Comparison of ENCODE assay signal across 20 mouse cellular contexts in genomic region chr8:88292926-88293325, GRCm38 (mm10). TPM values are rescaled to one million over a fixed set of nuclear protein-coding genes. Genes with fewer than 3 reads are reported as not detected.
DNase-seq lines count a peak whose midpoint lies in the region; ATAC-seq and TF ChIP-seq lines count a peak whose summit lies in the region.
"Had no signal": no experiment of that assay in that cellular context is flagged by ENCODE, and none has a peak within 500 bp of the region (broad histone marks: within the 10 kb centered on the region; RNA-seq: fewer than 3 reads in every experiment).

No protein-coding gene starts in this region.

- TF ChIP-seq CTCF in MEL (IDR thresholded peaks at IDR 0.05 in 2 of 3, conservative IDR thresholded peaks at IDR 0.05 in 1 of 3; ENCODE audit: control insufficient read depth in 1 of 3, insufficient read depth in 1 of 3, low read depth in 2 of 3, low read length in 3 of 3, poor library complexity in 1 of 3, severe bottlenecking in 1 of 3): no peak
- TF ChIP-seq CTCF in liver, postnatal 0 days (IDR thresholded peaks at IDR 0.05; ENCODE audit: low read depth): no peak

- H3K36me3 ChIP-seq in hindbrain, embryonic 10.5 days: no peaks in the 10 kb centered on the region
- H3K36me3 ChIP-seq in hindbrain, embryonic 16.5 days (ENCODE audit: control insufficient read depth, insufficient read depth, low read length): no peaks in the 10 kb centered on the region
- H3K36me3 ChIP-seq in MEL (ENCODE audit: control insufficient read depth in 1 of 2, insufficient read depth in 2 of 2, low read length in 2 of 2): peaks cover 8 to 54% of the 10 kb centered on the region in 2 experiments
- H3K36me3 ChIP-seq in liver, embryonic 13.5 days: peaks cover 14% of the 10 kb centered on the region
- 0 out of 2 replicates have a peak, but pooled peaks cover 4% of the 10 kb centered on the region for H3K36me3 ChIP-seq in liver, postnatal 0 days (replicated peaks; ENCODE audit: insufficient read depth, low read length)
- H3K36me3 ChIP-seq: embryonic facial prominence, embryonic 13.5 days; forebrain, embryonic 10.5 days; heart, embryonic 15.5 days; hindbrain, embryonic 15.5 days had no signal

- no peaks in the 10 kb centered on the region for H3K9me3 ChIP-seq in hindbrain, embryonic 10.5 days
- H3K9me3 ChIP-seq in hindbrain, embryonic 16.5 days (ENCODE audit: control insufficient read depth, low read length): no peaks in the 10 kb centered on the region
- H3K9me3 ChIP-seq in MEL (replicated peaks; ENCODE audit: insufficient read depth, low read length): no peaks in the 10 kb centered on the region
- H3K9me3 ChIP-seq in liver, embryonic 13.5 days (replicated peaks): no peaks in the 10 kb centered on the region
- H3K9me3 ChIP-seq in liver, postnatal 0 days (ENCODE audit: low read length): no peaks in the 10 kb centered on the region
- H3K9me3 ChIP-seq: embryonic facial prominence, embryonic 13.5 days; forebrain, embryonic 10.5 days; heart, embryonic 15.5 days; hindbrain, embryonic 15.5 days had no signal

- no peak overlapping the region for H3K4me2 ChIP-seq in hindbrain, embryonic 16.5 days (ENCODE audit: low read length)
- H3K4me2 ChIP-seq in liver, embryonic 13.5 days: peak overlapping the region; percentile 50
- H3K4me2 ChIP-seq in liver, postnatal 0 days (ENCODE audit: low read depth, low read length): peak overlapping the region; percentile 9; the same call in 1 of the 2 replicates
- H3K4me2 ChIP-seq: embryonic facial prominence, embryonic 13.5 days; heart, embryonic 11.5 days; heart, embryonic 15.5 days; hindbrain, embryonic 15.5 days had no signal

- no peak overlapping the region for H3K4me3 ChIP-seq in hindbrain, embryonic 10.5 days
- no peak overlapping the region for H3K4me3 ChIP-seq in hindbrain, embryonic 16.5 days (ENCODE audit: low read length)
- no peak overlapping the region for H3K4me3 ChIP-seq in MEL (ENCODE audit: control insufficient read depth in 1 of 2, insufficient read depth in 1 of 2, low read depth in 2 of 2, low read length in 2 of 2)
- no peak overlapping the region for H3K4me3 ChIP-seq in liver, embryonic 13.5 days (replicated peaks)
- H3K4me3 ChIP-seq in liver, postnatal 0 days (ENCODE audit: low read depth, low read length): no peak overlapping the region
- H3K4me3 ChIP-seq: embryonic facial prominence, embryonic 13.5 days; forebrain, embryonic 10.5 days; heart, embryonic 15.5 days; hindbrain, embryonic 15.5 days had no signal

- H3K27ac ChIP-seq in hindbrain, embryonic 10.5 days: 0 out of 2 replicates have a peak overlapping the region, but pooled peaks have one; percentile 20
- no peak overlapping the region for H3K27ac ChIP-seq in hindbrain, embryonic 16.5 days (ENCODE audit: low read depth, low read length)
- peak overlapping the region; percentile 77 for H3K27ac ChIP-seq in MEL (ENCODE audit: control insufficient read depth, low read depth, low read length)
- peak overlapping the region; percentile 76 for H3K27ac ChIP-seq in liver, embryonic 13.5 days
- 0 out of 2 replicates have a peak overlapping the region, but pooled peaks have one; percentile 44 for H3K27ac ChIP-seq in liver, postnatal 0 days (ENCODE audit: low read depth)
- H3K27ac ChIP-seq: embryonic facial prominence, embryonic 13.5 days; forebrain, embryonic 10.5 days; heart, embryonic 15.5 days; hindbrain, embryonic 15.5 days had no signal

- H3K4me1 ChIP-seq in hindbrain, embryonic 10.5 days (replicated peaks): peaks cover 30% of the 10 kb centered on the region
- H3K4me1 ChIP-seq in hindbrain, embryonic 16.5 days (ENCODE audit: control insufficient read depth, insufficient read depth, low read depth, low read length): no peaks in the 10 kb centered on the region
- H3K4me1 ChIP-seq in MEL (ENCODE audit: control insufficient read depth in 1 of 2, insufficient read depth in 2 of 2, low read length in 2 of 2): peaks cover 16 to 56% of the 10 kb centered on the region in 2 experiments
- H3K4me1 ChIP-seq in liver, embryonic 13.5 days (replicated peaks): peaks cover 99% of the 10 kb centered on the region
- H3K4me1 ChIP-seq in liver, postnatal 0 days (ENCODE audit: insufficient read depth): peaks cover 47% of the 10 kb centered on the region
- H3K4me1 ChIP-seq: hindbrain, embryonic 15.5 days had no signal

- no peak overlapping the region for H3K9ac ChIP-seq in hindbrain, embryonic 16.5 days (ENCODE audit: low read depth, low read length)
- peak overlapping the region; percentile 49; the same call in 1 of the 2 replicates for H3K9ac ChIP-seq in MEL (ENCODE audit: control insufficient read depth, low read depth, low read length, poor library complexity, severe bottlenecking)
- peak overlapping the region; percentile 59 for H3K9ac ChIP-seq in liver, embryonic 13.5 days
- no peak overlapping the region for H3K9ac ChIP-seq in liver, postnatal 0 days (replicated peaks)
- H3K9ac ChIP-seq: embryonic facial prominence, embryonic 13.5 days; heart, embryonic 15.5 days; hindbrain, embryonic 15.5 days had no signal

- no peak for DNase-seq in hindbrain, embryonic 10.5 days (ENCODE audit: low spot score)
- no peak for DNase-seq in MEL (ENCODE audit: low read depth, low spot score)
- peak; percentile 48 for DNase-seq in liver, embryonic 13.5 days
- no peak for DNase-seq in liver, postnatal 0 days
- no peak for DNase-seq in heart, postnatal 25 days (ENCODE audit: low spot score)
- DNase-seq in kidney, adult 18-20 months: no peak
- DNase-seq: adrenal gland, postnatal 10 days; cerebellum, adult 11-12 months; cerebellum, adult 9-10 months; cerebellum, postnatal 25 days; heart, adult 18-20 months; heart, postnatal 14 days had no signal

- no peak for TF ChIP-seq EP300 in MEL (IDR thresholded peaks at IDR 0.05; ENCODE audit: low read depth in 1 of 2, low read length in 2 of 2)
- no peak for TF ChIP-seq EP300 in liver, postnatal 0 days (IDR thresholded peaks at IDR 0.05; ENCODE audit: low read depth)

- H3K27me3 ChIP-seq in hindbrain, embryonic 10.5 days (ENCODE audit: insufficient read depth, poor library complexity, severe bottlenecking): no peaks in the 10 kb centered on the region
- H3K27me3 ChIP-seq in hindbrain, embryonic 16.5 days (replicated peaks; ENCODE audit: control insufficient read depth, insufficient read depth, low read length): no peaks in the 10 kb centered on the region
- no peaks in the 10 kb centered on the region for H3K27me3 ChIP-seq in MEL (ENCODE audit: control insufficient read depth in 1 of 2, insufficient read depth in 2 of 2, low read length in 2 of 2)
- H3K27me3 ChIP-seq in liver, embryonic 13.5 days: no peaks in the 10 kb centered on the region
- H3K27me3 ChIP-seq in liver, postnatal 0 days (ENCODE audit: insufficient read depth, low read length): no peaks in the 10 kb centered on the region
- H3K27me3 ChIP-seq: CH12.LX; embryonic facial prominence, embryonic 13.5 days; heart, embryonic 15.5 days; hindbrain, embryonic 15.5 days had no signal

- no peak for TF ChIP-seq RAD21 in MEL (IDR thresholded peaks at IDR 0.05; ENCODE audit: low read depth, low read length)

- no peak for TF ChIP-seq POLR2A in MEL (IDR thresholded peaks at IDR 0.05; ENCODE audit: control insufficient read depth in 1 of 2, insufficient read depth in 1 of 2, low read depth in 1 of 2, low read length in 2 of 2, poor library complexity in 1 of 2)

- peaks cover 68% of the 10 kb centered on the region for H3K79me2 ChIP-seq in MEL (ENCODE audit: control insufficient read depth, insufficient read depth, low read length, poor library complexity)

- ATAC-seq in hindbrain, embryonic 16.5 days: no peak
- ATAC-seq in liver, embryonic 13.5 days (ENCODE audit: low read depth): peak; percentile 37; the same call in 1 of the 2 replicates
- ATAC-seq in liver, postnatal 0 days: no peak
- ATAC-seq: forebrain, embryonic 14.5 days had no signal

- intact Hi-C loops in heart, postnatal 25 days (cut with DNase I): no loop called here

- WGBS in hindbrain, embryonic 10.5 days: 87% methylated on average over 3 of the region's 3 CpGs
- 79% methylated on average over 3 of the region's 3 CpGs for WGBS in hindbrain, embryonic 16.5 days
- WGBS in liver, embryonic 13.5 days (ENCODE audit: insufficient replicate concordance): 40% methylated on average over 3 of the region's 3 CpGs
- 48% methylated on average over 3 of the region's 3 CpGs for WGBS in liver, postnatal 0 days (ENCODE audit: insufficient replicate concordance)

TF ChIP-seq in MEL, 35 proteins besides CTCF, POLR2A, EP300 and RAD21:
- TF ChIP-seq MYC (IDR thresholded peaks at IDR 0.05; ENCODE audit: low read depth, low read length) (no peak), UBTF (IDR thresholded peaks at IDR 0.05; ENCODE audit: borderline replicate concordance, insufficient read depth, low read depth, low read length) (no peak), POLR2AphosphoS2 (IDR thresholded peaks at IDR 0.05; ENCODE audit: low read length) (no peak)

RNA-seq across cellular contexts. Expression of gene Adcy7, which starts 20.7 kb away (rescaled TPM):
- 2.9 and 4.1 TPM in 2 replicates for polyA plus RNA-seq in hindbrain, embryonic 10.5 days (2016; fragmentation: Nextera tagmentation; extraction: Ambion mirVana)
- polyA plus RNA-seq in hindbrain, embryonic 16.5 days (2015; fragmentation: Nextera tagmentation; extraction: Ambion mirVana): 7.0 and 8.3 TPM in 2 replicates
- total RNA-seq in MEL (2012; rRNA removed): 62.9 and 89.9 TPM in 2 replicates
- 10 to 100 TPM in 1 of 2 experiments, not detected in 1; 83.7 TPM for polyA plus RNA-seq in MEL (2012; ENCODE audit: insufficient read depth in 1 of 2, insufficient read length in 2 of 2, low read depth in 1 of 2, low replicate concordance in 2 of 2, missing spikeins in 1 of 2)
- 26.1 and 27.0 TPM in 2 replicates for polyA plus RNA-seq in liver, embryonic 13.5 days (2015; fragmentation: Nextera tagmentation; extraction: Ambion mirVana)
- 8.1 and 8.4 TPM in 2 replicates for polyA plus RNA-seq in liver, postnatal 0 days (2015; fragmentation: Nextera tagmentation; extraction: Ambion mirVana)
- 1 to 10 TPM; 7.0 to 8.8 TPM for total RNA-seq in heart, postnatal 25 days (2021)

Comparison
In these comparisons a context has a peak if more than half of its experiments do, and no peak if none do; other contexts are left out.
1. H3K9ac ChIP-seq: peak in MEL (single experiment) and liver, embryonic 13.5 days (single experiment); none in hindbrain, embryonic 16.5 days (single experiment) and liver, postnatal 0 days (single experiment).